Mouse (Mus musculus) megakaryocyte, embryonic 14.5 days (primary cell): ENCODE measurements around the gene Pnpla7.

Experiments
- FLI1 ChIP-seq: IDR thresholded peaks from 2 replicates; pipeline ENCODE4 v1.6.1; 2012; ENCODE audit warnings: low read length, inconsistent platforms, mixed read lengths
- GATA1 ChIP-seq: IDR thresholded peaks from 3 replicates; pipeline ENCODE4 v1.6.1; 2012; ENCODE audit warnings: mixed read lengths, low read length, inconsistent platforms, borderline replicate concordance

DNA sequence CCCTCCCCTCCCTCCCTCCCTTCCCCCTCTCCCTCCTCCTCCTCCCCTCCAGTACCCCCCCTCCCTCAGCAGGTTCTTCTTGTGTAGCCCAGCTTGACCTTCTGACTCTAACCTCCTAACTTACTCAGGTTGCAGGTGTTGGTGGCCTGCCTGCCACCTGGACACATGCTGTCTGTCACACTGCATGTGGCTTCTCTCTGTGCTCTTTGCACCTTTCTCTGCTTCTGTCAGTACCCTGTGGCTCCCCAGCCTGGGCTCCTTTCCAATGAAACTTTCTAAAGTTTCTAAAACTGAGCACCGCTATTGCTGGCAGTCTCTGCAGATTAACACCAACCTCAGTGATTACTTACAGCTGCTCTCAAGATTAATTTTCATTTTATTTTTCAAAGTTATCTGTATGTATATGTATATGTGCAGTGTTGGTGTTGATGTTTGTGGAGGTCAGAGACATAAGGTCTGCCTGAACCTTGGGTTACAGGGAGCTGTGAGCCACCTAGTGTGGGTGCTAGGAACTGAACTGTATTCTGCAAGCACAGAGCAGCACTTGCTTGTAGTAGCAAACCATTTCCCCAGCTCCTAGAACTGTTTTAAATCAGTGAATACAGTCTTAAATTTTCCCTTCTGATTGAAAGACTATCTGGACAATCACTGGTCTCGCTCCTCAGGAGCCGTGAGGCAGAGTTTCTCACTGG is 24.9 kb downstream of the Pnpla7 start:
- TF ChIP-seq FLI1 = no peak
- no peak for TF ChIP-seq GATA1
